Comparison of ENCODE assay signal across 15 mouse cellular contexts in the genomic region with DNA sequence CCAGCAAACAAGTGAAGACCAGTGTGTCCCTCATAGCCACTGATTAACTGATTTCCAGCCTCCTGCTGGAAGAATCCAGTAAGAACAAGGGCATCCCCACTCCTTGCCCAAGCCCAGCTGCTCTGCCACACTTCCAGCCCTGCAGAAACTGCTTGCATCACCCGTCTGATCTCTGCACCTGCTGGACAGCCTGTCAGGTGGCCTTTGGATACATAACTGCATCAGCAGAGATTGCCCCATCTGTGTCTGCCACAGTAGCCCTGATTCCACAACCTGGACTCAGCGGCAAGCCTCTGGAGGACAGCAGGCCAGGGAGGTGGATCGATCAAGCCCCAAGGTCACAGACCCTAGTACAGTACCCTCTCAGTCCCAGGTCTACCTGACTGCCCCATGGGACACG. TPM values are rescaled to one million over a fixed set of nuclear protein-coding genes. Genes with fewer than 3 reads are reported as not detected.
DNase-seq lines count a peak whose midpoint lies in the region; ATAC-seq and TF ChIP-seq lines count a peak whose summit lies in the region.
"Had no signal": no experiment of that assay in that cellular context is flagged by ENCODE, and none has a peak within 500 bp of the region (broad histone marks: within the 10 kb centered on the region; RNA-seq: fewer than 3 reads in every experiment).

No protein-coding gene starts in this region.

- H3K4me1 ChIP-seq in kidney, postnatal 0 days (replicated peaks; ENCODE audit: insufficient read depth, low read length), result 0 out of 2 replicates have a peak, but pooled peaks cover 3% of the 10 kb centered on the region
- peaks cover 15% of the 10 kb centered on the region for H3K4me1 ChIP-seq in kidney, embryonic 15.5 days
- H3K4me1 ChIP-seq in intestine, postnatal 0 days (replicated peaks; ENCODE audit: control insufficient read depth, insufficient read depth, low read length), result no peaks in the 10 kb centered on the region
- H3K4me1 ChIP-seq in liver, adult 2 months (ENCODE audit: control insufficient read depth, insufficient read depth, low read length), result peaks cover 21% of the 10 kb centered on the region
- H3K4me1 ChIP-seq in olfactory bulb, adult 2 months (ENCODE audit: control insufficient read depth, insufficient read depth, low read length), result 0 out of 2 replicates have a peak, but pooled peaks cover 6% of the 10 kb centered on the region

- ATAC-seq in kidney, postnatal 0 days (replicated peaks; ENCODE audit: low FRiP score, low read depth), result peak; percentile 82
- no peak for ATAC-seq in kidney, embryonic 15.5 days (replicated peaks; ENCODE audit: low FRiP score)
- peak; percentile 77 for ATAC-seq in intestine, postnatal 0 days
- ATAC-seq: activated CD4-positive, CD25-positive, alpha-beta regulatory T cell, adult 4 months; CD4-positive, CD25-positive, alpha-beta regulatory T cell, adult 4 months had no signal

- H3K27me3 ChIP-seq in kidney, postnatal 0 days (ENCODE audit: insufficient read depth, low read length), result no peaks in the 10 kb centered on the region
- no peaks in the 10 kb centered on the region for H3K27me3 ChIP-seq in kidney, embryonic 15.5 days
- no peaks in the 10 kb centered on the region for H3K27me3 ChIP-seq in intestine, postnatal 0 days (replicated peaks; ENCODE audit: control insufficient read depth, insufficient read depth, low read length)
- H3K27me3 ChIP-seq in liver, adult 2 months (ENCODE audit: control insufficient read depth, insufficient read depth, low read length), result no peaks in the 10 kb centered on the region

- H3K36me3 ChIP-seq in kidney, postnatal 0 days (ENCODE audit: insufficient read depth, low read length), result 0 out of 2 replicates have a peak, but pooled peaks cover 3% of the 10 kb centered on the region
- 0 out of 2 replicates have a peak, but pooled peaks cover 3% of the 10 kb centered on the region for H3K36me3 ChIP-seq in kidney, embryonic 15.5 days
- H3K36me3 ChIP-seq in intestine, postnatal 0 days (ENCODE audit: control insufficient read depth, insufficient read depth), result peaks cover 4% of the 10 kb centered on the region; the same call in 1 of the 2 replicates
- H3K36me3 ChIP-seq in liver, adult 2 months (ENCODE audit: control insufficient read depth, insufficient read depth, low read length), result peaks cover 2% of the 10 kb centered on the region; the same call in 1 of the 2 replicates

- peak; percentile 37 for DNase-seq in kidney, postnatal 0 days (ENCODE audit: low spot score)
- DNase-seq in liver, adult 2 months (ENCODE audit: extremely low read depth, low read depth, low spot score), result peak; percentile 99
- DNase-seq in adrenal gland, adult 8-10 months, result no peak
- DNase-seq in thymus, postnatal 36 days, result no peak
- DNase-seq: gastrocnemius, postnatal 25 days; heart, postnatal 14 days; left cerebral cortex, postnatal 4 days; lung, embryonic 14.5 days; retina, postnatal 1 day; thymus, adult 2 months had no signal

- H3K9me3 ChIP-seq in kidney, postnatal 0 days (replicated peaks; ENCODE audit: low read length), result no peaks in the 10 kb centered on the region
- H3K9me3 ChIP-seq in kidney, embryonic 15.5 days (replicated peaks), result no peaks in the 10 kb centered on the region
- H3K9me3 ChIP-seq in intestine, postnatal 0 days (ENCODE audit: control insufficient read depth), result no peaks in the 10 kb centered on the region

- no peak overlapping the region for H3K9ac ChIP-seq in kidney, postnatal 0 days (ENCODE audit: low read depth, low read length)
- H3K9ac ChIP-seq in kidney, embryonic 15.5 days, result no peak overlapping the region
- no peak overlapping the region for H3K9ac ChIP-seq in intestine, postnatal 0 days (ENCODE audit: low read depth, low read length)
- no peak overlapping the region for H3K9ac ChIP-seq in liver, adult 2 months (ENCODE audit: low read depth, low read length)
- H3K9ac ChIP-seq: lung, embryonic 14.5 days had no signal

- no peak overlapping the region for H3K4me2 ChIP-seq in kidney, postnatal 0 days (ENCODE audit: low read length)
- no peak overlapping the region for H3K4me2 ChIP-seq in kidney, embryonic 15.5 days
- no peak overlapping the region for H3K4me2 ChIP-seq in intestine, postnatal 0 days (replicated peaks; ENCODE audit: low read depth)
- H3K4me2 ChIP-seq: lung, embryonic 14.5 days had no signal

- H3K4me3 ChIP-seq in kidney, postnatal 0 days (replicated peaks; ENCODE audit: low read depth, low read length), result no peak overlapping the region
- no peak overlapping the region for H3K4me3 ChIP-seq in kidney, embryonic 15.5 days (replicated peaks)
- H3K4me3 ChIP-seq in intestine, postnatal 0 days (ENCODE audit: low read depth, low read length), result no peak overlapping the region
- H3K4me3 ChIP-seq in liver, adult 2 months (ENCODE audit: insufficient read depth, low read depth, low read length), result no peak overlapping the region
- no peak overlapping the region for H3K4me3 ChIP-seq in olfactory bulb, adult 2 months (ENCODE audit: insufficient read depth, low read depth, low read length)

- H3K27ac ChIP-seq in kidney, postnatal 0 days, result no peak overlapping the region
- H3K27ac ChIP-seq in kidney, embryonic 15.5 days, result no peak overlapping the region
- H3K27ac ChIP-seq in intestine, postnatal 0 days (ENCODE audit: low read depth, low read length), result no peak overlapping the region
- peak overlapping the region; percentile 22 for H3K27ac ChIP-seq in liver, adult 2 months (replicated peaks; ENCODE audit: insufficient read depth, low read depth, low read length)
- H3K27ac ChIP-seq in olfactory bulb, adult 2 months (ENCODE audit: insufficient read depth, low read depth, low read length), result no peak overlapping the region

- no peak for TF ChIP-seq POLR2A in liver, adult 2 months (IDR thresholded peaks at IDR 0.05; ENCODE audit: extremely low read depth, insufficient read depth, low read length)
- TF ChIP-seq POLR2A in olfactory bulb, adult 2 months (IDR thresholded peaks at IDR 0.05; ENCODE audit: insufficient read depth, low read depth, low read length), result no peak

- no peaks in the 10 kb centered on the region for H3K79me2 ChIP-seq in liver, adult 2 months (ENCODE audit: control insufficient read depth, insufficient read depth, low read length)

- WGBS in kidney, postnatal 0 days, result 76% methylated on average over 4 of the region's 4 CpGs
- WGBS in kidney, embryonic 15.5 days, result 85% methylated on average over 4 of the region's 4 CpGs
- WGBS in intestine, postnatal 0 days, result 70% methylated on average over 4 of the region's 4 CpGs
- WGBS in liver, adult 2 months, result 29% methylated on average over 4 of the region's 4 CpGs
- WGBS in olfactory bulb, adult 2 months, result 82% methylated on average over 4 of the region's 4 CpGs

- peak; percentile 29; the same call in 1 of the 2 replicates for TF ChIP-seq CTCF in kidney, postnatal 0 days (IDR thresholded peaks at IDR 0.05; ENCODE audit: low read depth)
- peak; percentile 36; the same call in 1 of the 2 replicates for TF ChIP-seq CTCF in intestine, postnatal 0 days (IDR thresholded peaks at IDR 0.05; ENCODE audit: low read depth)
- TF ChIP-seq CTCF in liver, adult 2 months (IDR thresholded peaks at IDR 0.05; ENCODE audit: low read depth, low read length), result peak; percentile 56
- TF ChIP-seq CTCF in olfactory bulb, adult 2 months (IDR thresholded peaks at IDR 0.05; ENCODE audit: insufficient read depth, low read depth, low read length), result 0 out of 2 replicates have a peak, but pooled peaks have one; percentile 6

RNA-seq across cellular contexts. Expression of a gene that starts 16.6 kb away (rescaled TPM):
- 18.3 and 19.9 TPM in 2 replicates for polyA plus RNA-seq in kidney, postnatal 0 days (2015; fragmentation: Nextera tagmentation; extraction: Ambion mirVana)
- polyA plus RNA-seq in kidney, embryonic 15.5 days (2015; fragmentation: Nextera tagmentation; extraction: Ambion mirVana), result 16.8 and 17.8 TPM in 2 replicates
- 5.8 and 7.1 TPM in 2 replicates for polyA plus RNA-seq in intestine, postnatal 0 days (2015; fragmentation: Nextera tagmentation; extraction: Ambion mirVana)
- 3.9 and 4.6 TPM in 2 replicates for total RNA-seq in liver, adult 2 months (2014; rRNA removed)
- 4.4 and 9.3 TPM in 2 replicates for polyA plus RNA-seq in liver, adult 2 months (2012; rRNA removed)
- not detected in 2 replicates for polyA plus RNA-seq in olfactory bulb, adult 2 months (2012; ENCODE audit: insufficient read depth, insufficient read length, low replicate concordance, missing spikeins)
- 10 to 100 TPM; 17.9 to 27.9 (median 24.4) TPM for total RNA-seq in adrenal gland, adult 8-10 months (2022)

Comparison
In these comparisons a context has a peak if more than half of its experiments do, and no peak if none do; other contexts are left out.
1. DNase-seq: peak in kidney, postnatal 0 days (single experiment) and liver, adult 2 months (single experiment); none in adrenal gland, adult 8-10 months (single experiment) and thymus, postnatal 36 days (0 of 2).
2. CTCF ChIP-seq: peak in every context shown above with its lines; median percentile 56 in liver, adult 2 months; 36 in intestine, postnatal 0 days; 29 in kidney, postnatal 0 days; 6 in olfactory bulb, adult 2 months.